Mouse (Mus musculus): ENCODE data around the gene Eci2. TPM values are rescaled to one million over a fixed set of nuclear protein-coding genes. Genes with fewer than 3 reads are reported as not detected.
"Not testable (repeated sequence)": the region's sequence is repeated elsewhere in the genome, so short reads cannot be mapped to it uniquely, and the experiment has no call there.

Eci2 gene
- total RNA-seq (2021): 10 to 100 TPM; 58.2 to 59.3 TPM

- peak; percentile 37 for DNase-seq
- intact Hi-C loops (cut with DNase I): loop anchor here (10.0 kb wide), 1 partner anchor 382 kb away; no protein-coding TSS in a partner anchor
Observed at GRCm38 (mm10) chr13:35026879-35027278, at the start of gene Eci2. Gene Eci2, minus strand, starts transcription at chr13:35027096.

- intact Hi-C loops (cut with DNase I): no loop called here
Observed at GRCm38 (mm10) chr13:35074862-35075261, 48.0 kb upstream of the Eci2 start.

GRCm38 (mm10) chr13:35070485-35071472 lies 43.9 kb upstream of the Eci2 start:
- intact Hi-C loops (cut with DNase I): no loop called here
- DNase-seq: no peak

More at GRCm38 (mm10) chr13:35074862-35075261, 48.0 kb upstream of the Eci2 start:
- DNase-seq: no peak

DNA sequence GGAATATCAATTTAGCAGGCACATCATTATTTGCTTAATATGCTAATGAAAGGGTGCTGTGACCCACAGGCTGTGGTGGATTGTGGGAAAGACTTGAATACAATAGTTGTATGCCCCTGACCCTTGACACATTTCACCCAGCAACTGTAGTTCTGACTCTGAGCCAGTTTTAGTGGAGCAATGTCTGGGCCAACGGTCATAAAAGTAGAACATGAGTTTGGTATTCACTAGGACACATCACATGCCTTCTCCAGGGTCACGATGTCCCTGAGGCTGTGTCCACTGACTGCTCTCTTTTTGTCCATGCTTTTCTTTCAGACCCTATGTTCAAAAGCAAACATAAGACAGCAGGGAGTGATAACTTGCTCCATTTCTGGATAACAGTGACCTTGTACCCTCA lies 40.2 kb upstream of the Eci2 start:
- no peak for DNase-seq
- intact Hi-C loops (cut with DNase I): no loop called here

GRCm38 (mm10) chr13:35066033-35066432 lies 39.1 kb upstream of the Eci2 start:
- no peak for DNase-seq
- intact Hi-C loops (cut with DNase I): no loop called here

- no peak for DNase-seq
- intact Hi-C loops (cut with DNase I): no loop called here
Observed at GRCm38 (mm10) chr13:35064381-35064780, 37.5 kb upstream of the Eci2 start.

DNA sequence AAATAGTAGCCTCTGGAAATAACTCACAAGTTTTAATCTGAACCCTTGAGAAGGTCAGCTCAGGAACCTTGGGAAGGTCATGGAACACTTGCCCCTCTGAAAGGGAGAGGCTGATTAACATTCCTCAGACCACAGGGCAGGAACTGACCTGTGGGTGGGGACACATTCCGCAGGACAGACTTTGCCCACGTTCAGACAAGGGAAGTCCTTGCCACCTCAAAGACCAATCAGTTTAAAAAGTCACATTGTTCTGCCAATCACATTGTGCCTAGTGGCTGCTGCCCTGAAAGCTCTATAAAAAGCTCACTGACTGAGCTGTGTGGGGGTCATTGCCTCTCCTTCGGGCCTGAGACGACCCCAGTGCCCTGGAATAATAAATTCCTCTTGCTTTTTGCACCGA lies 31.2 kb upstream of the Eci2 start:
- intact Hi-C loops (cut with DNase I): no loop called here

GRCm38 (mm10) chr13:35036486-35036885 lies 9.6 kb upstream of the Eci2 start:
- intact Hi-C loops (cut with DNase I): no loop called here

More for the DNA sequence above, 31.2 kb upstream of the Eci2 start:
- DNase-seq: no peak

DNA sequence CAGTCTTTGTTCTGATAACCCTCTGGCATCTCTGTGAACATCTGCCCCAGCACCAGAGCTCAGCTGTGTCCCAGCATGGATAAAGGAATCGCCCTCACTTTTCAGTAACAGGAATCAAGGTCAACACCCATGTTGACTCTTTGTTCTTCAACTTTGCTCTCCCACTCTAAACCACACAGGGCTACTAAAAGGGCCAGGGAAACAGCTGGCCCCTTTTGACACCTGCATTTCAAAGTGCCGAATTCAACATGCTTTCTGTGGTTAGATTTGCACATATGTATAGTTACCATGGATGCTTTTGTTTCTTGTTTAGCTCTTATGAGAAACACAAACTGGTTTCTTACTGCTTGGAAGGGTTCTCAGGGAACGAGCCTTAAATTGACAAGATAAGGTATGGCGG lies 8.8 kb upstream of the Eci2 start:
- intact Hi-C loops (cut with DNase I): no loop called here
- no peak for DNase-seq

More at GRCm38 (mm10) chr13:35036486-35036885, 9.6 kb upstream of the Eci2 start:
- DNase-seq: no peak

DNA sequence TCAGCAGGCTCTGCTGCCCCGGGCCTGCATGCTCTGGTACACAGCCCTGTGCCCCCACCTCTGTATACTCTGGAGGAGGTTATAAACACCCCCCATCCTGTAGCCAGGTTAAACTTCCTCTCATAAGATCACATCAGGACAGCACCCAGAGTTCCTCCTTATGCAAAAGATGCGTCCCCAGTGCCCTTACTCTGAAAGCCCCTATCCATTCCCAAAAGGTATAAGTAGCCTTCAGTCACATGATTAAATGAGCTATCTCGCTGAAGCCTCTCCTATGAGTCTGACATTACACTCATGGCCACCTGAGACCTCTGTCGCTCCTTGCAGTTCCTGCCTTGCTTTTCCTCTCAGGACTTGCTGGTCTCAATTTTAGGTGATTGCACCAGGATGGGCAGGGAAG lies 6.7 kb upstream of the Eci2 start:
- DNase-seq: no peak
- intact Hi-C loops (cut with DNase I): no loop called here

DNA sequence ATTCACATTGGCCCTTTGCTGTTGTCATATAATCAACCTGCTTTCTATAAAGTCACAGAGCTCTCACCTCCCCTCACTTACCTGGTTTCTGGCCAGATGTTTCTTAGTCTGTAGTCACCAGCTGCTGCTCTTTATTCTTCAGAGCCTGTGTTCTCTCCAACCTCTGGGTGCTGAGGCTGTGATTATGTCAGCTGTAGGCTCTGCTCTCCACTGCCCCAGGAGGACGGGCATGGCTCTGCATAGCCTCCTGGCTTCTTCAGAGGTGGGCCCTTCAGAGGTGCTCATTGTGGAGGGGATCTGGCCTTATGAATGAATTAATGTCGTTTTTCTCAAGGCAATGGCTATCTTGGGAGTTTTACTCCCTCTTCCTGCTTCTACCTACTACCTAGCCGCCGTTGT lies 4.8 kb upstream of the Eci2 start:
- intact Hi-C loops (cut with DNase I): loop anchor here (2.0 kb wide), 1 partner anchor 915 kb away; no protein-coding TSS in a partner anchor
- no peak for DNase-seq

GRCm38 (mm10) chr13:35030979-35031683 lies 4.2 kb upstream of the Eci2 start:
- peak; percentile 8 for DNase-seq
- intact Hi-C loops (cut with DNase I): loop anchor here (2.0 kb wide), 1 partner anchor 916 kb away; no protein-coding TSS in a partner anchor

DNA sequence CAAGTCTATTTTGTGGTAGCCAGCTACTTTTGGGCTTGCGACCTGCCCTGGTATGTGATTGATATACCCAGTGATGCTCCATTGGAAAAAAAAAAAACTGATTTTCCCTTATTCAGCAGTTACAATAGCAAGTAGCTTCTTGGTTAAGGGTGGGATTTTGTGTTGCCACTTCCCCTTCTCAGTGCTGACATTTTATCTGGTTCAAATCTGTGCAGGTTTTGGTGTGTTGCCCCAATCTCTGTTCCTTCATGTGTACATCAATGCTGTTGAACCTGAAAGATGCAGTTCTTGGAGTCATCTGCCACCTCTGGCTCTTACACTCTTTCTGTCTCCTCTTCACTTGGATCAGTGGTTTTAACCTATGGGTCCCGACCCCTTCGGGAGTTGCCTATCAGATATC lies 1.5 kb upstream of the Eci2 start:
- DNase-seq: no peak
- intact Hi-C loops (cut with DNase I): loop anchor here (10.0 kb wide), 1 partner anchor 384 kb away; no protein-coding TSS in a partner anchor

DNA sequence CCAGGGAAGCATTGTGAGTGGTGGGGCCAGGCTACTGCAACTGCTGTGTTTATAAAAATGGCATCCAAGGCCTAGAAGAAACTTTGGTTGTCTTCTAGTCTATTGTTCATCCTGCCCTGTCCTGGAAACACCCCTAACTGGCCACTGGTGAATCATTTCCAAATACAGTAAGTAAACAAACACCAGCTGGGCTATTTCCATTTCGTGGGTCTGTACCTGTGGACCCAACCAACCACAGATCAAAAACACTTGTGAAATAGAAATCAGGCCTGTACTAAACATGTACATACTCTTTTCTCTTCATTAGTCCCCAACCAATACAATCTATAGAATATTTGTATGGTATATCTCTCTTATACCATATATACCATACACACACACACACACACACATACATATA lies 3.5 kb downstream of the Eci2 start:
- intact Hi-C loops (cut with DNase I): loop anchor here (10.0 kb wide), 1 partner anchor 379 kb away; no protein-coding TSS in a partner anchor

GRCm38 (mm10) chr13:35020383-35020782 lies 6.5 kb downstream of the Eci2 start:
- intact Hi-C loops (cut with DNase I): loop anchor here (10.0 kb wide), 1 partner anchor 376 kb away; no protein-coding TSS in a partner anchor
- DNase-seq: no peak

More for the DNA sequence above, 3.5 kb downstream of the Eci2 start:
- DNase-seq: not testable (repeated sequence)

GRCm38 (mm10) chr13:35018866-35019536 lies 7.9 kb downstream of the Eci2 start:
- DNase-seq: no peak
- intact Hi-C loops (cut with DNase I): no loop called here

- intact Hi-C loops (cut with DNase I): no loop called here
- no peak for DNase-seq
Observed at GRCm38 (mm10) chr13:35017392-35017791, 9.5 kb downstream of the Eci2 start.

DNA sequence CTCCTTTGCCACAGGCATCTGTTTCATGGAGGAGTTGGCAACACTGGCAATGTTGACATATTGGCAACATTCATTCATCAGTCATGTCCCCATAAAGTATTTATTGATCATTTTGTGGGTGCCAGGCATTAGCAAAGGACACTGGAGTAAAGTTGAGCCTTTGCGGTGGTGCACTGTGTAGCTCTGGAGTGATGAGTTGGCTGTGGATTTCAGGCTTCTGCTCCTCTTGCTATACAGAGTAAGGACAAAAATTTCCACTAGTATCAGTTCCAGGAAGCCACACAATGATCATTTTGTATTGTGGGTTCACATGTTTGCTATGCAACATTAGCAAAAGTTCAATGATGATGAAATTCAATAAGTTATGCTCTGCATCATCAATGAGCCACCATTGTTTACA lies 10.8 kb downstream of the Eci2 start:
- DNase-seq: no peak

GRCm38 (mm10) chr13:34995925-34996324 lies 31.0 kb downstream of the Eci2 start:
- intact Hi-C loops (cut with DNase I): no loop called here
- peak; percentile 18 for DNase-seq

More for the DNA sequence above, 10.8 kb downstream of the Eci2 start:
- intact Hi-C loops (cut with DNase I): no loop called here

GRCm38 (mm10) chr13:34993983-34994811 lies 32.7 kb downstream of the Eci2 start:
- intact Hi-C loops (cut with DNase I): no loop called here
- DNase-seq: peak; percentile 98
